Mouse (Mus musculus) thymus, adult 18-20 months (tissue): ENCODE results near the gene Gpr62.

Experiments
- DNase-seq, 2 experiments: peaks; one replicate each; pipeline ENCODE4 v3.0.0; 2022; ENCODE audit warnings: mixed read lengths in 2 of 2

Gpr62 gene

DNA sequence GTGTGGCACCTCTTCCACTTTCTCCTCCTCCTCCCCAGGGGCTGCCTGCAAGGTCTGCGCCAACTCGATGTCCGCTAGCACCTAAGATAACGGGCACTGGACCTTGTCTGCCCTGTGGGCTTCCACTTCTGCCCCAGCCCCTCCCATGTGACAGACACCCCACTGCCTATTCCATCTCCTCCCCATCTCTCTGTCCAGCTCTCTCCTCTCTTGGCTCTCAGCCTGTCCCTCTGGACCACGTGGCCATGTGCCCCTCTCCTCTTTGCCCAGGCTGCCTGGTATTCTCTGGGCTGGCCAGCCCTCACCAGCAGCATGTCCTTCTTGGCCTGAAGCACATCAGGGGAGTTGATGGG lies 8.0 kb upstream of the Gpr62 start:
- no peak for DNase-seq

DNA sequence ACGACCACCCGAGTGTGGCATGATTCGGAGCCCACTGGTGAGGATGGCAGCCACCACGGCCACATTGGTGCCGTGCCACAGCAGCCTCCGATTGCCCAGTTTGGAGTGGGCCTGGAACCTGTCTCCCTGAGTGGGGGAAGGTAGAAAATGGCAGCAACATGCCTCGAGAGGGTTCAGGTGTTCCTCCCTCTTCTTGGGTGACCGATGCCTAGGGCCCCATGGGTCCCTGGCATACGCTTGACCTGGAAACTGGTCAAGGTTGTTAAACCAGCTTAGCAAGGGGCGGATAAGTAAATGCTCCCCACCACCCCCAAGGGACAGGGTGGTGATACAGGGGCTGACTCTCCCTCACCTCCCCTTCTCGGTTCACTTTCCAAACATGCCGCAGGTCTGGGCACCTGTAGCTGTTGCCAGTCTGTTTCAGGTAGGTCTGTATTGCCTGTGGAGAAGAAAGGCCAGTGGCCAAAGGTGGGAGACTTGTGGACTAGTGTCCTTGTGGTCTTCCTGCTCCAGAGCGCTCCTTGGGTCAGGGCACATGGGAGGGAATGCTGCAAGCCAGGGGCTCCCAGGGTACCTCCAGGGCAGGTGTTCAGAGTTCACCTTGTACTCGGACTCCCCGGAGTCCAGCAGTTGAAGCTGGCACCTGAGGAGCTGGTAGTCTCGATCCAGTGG lies 7.5 kb upstream of the Gpr62 start:
- no peak for DNase-seq

GRCm38 (mm10) chr9:106472321-106472720 lies 6.6 kb upstream of the Gpr62 start:
- DNase-seq = no peak

GRCm38 (mm10) chr9:106471892-106472291 lies 6.2 kb upstream of the Gpr62 start:
- DNase-seq = no peak

GRCm38 (mm10) chr9:106470991-106471750 lies 5.4 kb upstream of the Gpr62 start:
- no peak for DNase-seq

GRCm38 (mm10) chr9:106469776-106470175 lies 4.0 kb upstream of the Gpr62 start:
- DNase-seq = no peak

DNA sequence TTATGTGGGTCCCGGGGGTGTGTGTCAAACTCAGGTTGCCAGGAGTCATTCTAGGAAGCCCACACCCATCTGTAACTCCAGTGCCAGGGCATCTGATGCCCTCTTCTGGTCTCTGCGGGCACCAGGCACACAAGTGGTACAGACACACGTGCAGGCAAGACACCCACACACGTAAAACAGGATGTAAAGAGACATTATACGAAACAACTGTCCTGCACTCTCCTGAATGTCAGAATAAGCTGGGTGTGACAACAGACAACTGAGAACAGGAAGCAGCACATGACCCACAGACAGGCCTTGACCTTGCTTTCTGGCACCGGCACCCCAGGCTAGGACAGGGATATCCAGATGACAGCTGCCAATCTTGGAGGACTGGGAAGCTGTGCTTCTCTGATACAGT lies 3.6 kb upstream of the Gpr62 start:
- DNase-seq = no peak

GRCm38 (mm10) chr9:106467746-106468145 lies 2.0 kb upstream of the Gpr62 start:
- DNase-seq = no peak

- no peak for DNase-seq
These were observed 983 bp upstream of the Gpr62 start for GRCm38 (mm10) chr9:106466721-106467120.

DNA sequence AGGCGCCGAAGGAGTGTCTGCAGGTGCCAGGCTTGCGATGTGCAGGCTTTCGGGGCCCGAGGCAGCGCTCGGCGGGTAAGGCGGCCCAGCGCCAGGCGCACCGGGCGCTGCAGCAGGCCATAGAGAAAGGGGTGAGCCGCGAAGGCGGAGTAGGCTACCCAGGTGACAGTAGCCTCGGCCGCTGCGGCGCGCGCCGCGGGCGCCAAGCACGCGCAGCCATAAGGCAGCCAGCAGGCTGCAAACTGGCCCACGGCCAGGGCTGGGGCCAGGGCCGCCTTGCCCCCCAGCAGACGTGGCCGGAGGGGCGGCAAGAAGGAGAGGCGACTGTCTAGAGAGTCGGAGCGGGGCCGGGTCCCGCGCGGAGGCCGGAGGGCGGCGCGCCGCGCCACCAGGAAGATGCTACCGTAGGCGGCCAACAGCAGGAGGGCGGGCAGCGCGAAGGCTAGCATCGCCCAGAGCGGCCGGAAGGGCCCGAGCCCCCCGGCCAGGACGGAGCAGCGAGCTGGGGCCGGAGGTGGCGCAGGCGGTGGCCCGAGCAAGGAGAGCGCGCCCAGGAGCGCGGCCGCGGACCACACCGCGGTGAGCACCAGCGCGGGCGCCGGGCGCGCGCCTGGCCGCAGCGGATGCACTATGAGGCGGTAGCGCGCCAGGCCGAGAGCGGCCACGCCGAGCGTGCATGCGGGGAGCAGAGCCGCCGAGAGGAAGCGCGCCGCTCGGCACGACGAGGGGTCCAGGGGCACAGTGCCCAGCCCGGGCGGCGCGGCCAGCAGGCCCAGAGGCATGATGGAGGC lies 792 bp downstream of the Gpr62 start:
- DNase-seq = no peak

DNA sequence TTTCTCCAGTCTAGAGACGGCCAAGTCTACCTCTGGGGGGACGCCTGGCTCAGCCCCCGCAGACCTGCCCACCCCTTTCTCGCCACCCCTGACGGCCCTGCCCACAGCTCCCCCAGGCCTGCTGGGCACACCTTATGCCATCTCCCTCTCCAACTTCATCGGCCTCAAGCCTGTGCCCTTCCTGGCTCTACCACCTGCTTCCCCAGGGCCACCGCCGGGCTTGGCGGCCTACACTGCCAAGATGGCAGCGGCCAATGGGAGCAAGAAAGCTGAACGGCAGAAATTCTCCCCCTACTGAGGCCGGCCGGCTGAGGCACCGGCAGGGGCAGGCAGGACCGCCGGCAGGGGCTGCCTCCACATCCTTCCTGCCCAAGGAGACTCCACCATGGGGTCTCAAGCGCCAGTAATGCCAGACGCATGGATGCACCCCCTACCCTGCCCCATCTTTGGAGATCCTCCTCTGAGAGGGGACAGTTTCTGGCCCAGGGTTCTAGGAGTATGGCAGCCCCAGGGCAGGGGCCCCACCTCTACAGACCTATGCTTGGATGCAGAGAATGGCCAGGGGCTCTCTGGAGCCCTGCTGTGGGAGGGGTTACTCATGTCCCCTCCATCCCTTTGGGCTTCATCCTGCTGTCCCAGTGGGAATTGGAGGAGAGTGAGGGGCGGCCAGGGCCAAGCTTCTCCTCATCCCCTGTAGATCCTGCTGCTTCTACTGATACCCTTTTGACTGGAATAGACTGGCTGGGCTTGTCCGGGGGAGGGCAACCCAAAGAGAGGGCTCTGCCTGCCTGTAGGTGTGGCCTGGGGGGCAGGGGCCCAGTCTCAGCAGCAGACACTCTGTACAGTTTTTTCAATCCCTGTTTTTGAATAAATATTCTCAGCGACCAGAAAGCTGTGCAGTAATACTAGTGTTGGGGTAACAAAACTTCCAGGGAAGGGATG lies 2.3 kb downstream of the Gpr62 start:
- DNase-seq = no peak

GRCm38 (mm10) chr9:106462430-106462800 lies 3.3 kb downstream of the Gpr62 start:
- DNase-seq = no peak

- DNase-seq = no peak
These were observed 3.9 kb downstream of the Gpr62 start for GRCm38 (mm10) chr9:106461641-106462429.

- DNase-seq = no peak
These were observed 4.7 kb downstream of the Gpr62 start for GRCm38 (mm10) chr9:106461026-106461415.

DNA sequence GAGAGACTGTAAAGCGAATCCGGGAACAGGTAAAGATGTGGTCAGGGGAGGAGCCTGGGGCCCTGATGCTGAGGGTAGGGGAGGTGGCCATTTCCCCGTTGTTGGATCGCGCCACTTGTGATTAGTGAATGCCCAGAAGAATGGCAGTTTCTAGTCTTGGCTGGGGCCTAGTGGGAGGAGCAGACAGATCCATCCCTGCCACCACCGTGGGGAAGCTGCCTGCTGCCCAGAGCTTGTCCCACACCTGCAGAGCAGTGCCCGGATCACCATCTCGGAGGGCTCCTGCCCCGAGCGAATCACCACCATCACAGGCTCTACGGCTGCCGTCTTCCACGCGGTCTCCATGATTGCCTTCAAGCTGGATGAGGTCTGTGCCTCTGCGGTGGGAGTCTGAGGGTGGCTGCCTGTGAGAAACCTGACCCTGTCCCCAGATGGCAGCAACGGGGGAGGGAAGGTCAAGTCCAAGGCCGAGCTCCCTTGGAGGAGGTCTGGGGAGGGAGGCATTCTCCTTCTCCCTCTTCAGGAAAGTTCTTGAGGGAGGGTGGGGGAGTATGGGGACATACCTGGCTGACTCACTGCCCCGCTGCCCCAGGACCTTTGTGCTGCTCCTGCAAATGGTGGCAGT lies 5.2 kb downstream of the Gpr62 start:
- DNase-seq = no peak

DNA sequence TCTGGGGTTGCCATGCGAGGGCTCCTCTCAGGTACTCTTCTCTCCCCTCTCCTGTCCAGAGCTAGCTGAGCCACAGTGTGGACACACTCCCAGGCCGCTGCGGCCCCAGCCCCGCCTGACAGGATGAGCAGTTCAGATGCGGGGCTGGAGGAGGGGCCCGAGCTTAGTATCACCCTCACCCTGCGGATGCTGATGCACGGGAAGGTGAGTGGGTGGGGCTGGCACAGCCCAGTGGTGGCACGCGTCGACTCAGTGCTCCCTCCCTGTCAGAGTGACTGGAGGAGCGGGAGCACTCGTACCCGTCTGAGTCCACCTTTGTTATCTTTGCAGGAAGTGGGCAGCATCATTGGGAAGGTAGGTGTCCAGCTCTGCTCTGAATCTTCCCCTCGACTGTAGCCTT lies 5.8 kb downstream of the Gpr62 start:
- DNase-seq = no peak

GRCm38 (mm10) chr9:106457920-106458319 lies 7.8 kb downstream of the Gpr62 start:
- DNase-seq = no peak

- DNase-seq = no peak
These were observed 8.6 kb downstream of the Gpr62 start for GRCm38 (mm10) chr9:106457163-106457559.

GRCm38 (mm10) chr9:106456325-106457162 lies 9.2 kb downstream of the Gpr62 start:
- no peak for DNase-seq

DNA sequence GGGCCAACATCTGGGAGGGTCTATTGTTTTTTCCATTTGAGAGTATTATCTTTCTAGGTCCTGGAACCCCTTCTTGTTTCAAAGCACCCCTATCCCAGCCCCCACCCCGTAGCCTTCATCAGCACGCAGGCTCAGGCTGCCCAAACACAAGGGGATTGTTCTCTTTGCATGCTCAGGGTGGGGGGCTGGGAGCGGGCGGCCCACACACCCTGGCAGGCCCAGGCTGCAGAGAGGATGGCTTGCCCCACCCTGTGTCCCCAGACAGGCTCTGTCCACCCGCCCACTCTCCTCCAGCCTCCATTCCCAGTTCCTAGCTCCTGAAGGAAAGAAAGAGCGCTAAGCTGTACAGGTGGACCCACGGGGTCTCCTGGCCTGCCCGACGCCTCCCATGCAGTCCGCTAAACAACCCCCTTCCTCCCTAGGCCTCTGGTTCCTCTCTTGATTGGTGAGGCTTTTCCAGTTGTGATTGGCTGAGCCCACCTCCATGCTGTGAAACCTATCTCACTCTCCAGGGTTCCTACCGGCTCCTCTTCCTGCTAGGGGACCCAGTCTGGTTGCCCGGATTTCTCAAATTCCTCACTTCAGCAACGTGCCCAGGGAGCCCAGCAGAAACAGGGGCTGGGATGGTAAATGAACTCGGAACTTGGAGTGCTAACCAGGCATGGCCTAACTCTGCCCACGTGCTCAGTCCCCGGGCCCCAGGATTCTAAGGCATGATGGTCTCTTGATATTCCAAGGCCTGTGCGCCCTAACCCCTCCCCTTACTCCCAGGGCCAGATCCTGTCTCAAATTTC lies 10.7 kb downstream of the Gpr62 start:
- DNase-seq = no peak
